Mouse (Mus musculus): ENCODE results near the gene Lrif1. TPM values are rescaled to one million over a fixed set of nuclear protein-coding genes. Genes with fewer than 3 reads are reported as not detected.
"Not testable (repeated sequence)": the region's sequence is repeated elsewhere in the genome, so short reads cannot be mapped to it uniquely, and the experiment has no call there.

Gene Lrif1
- total RNA-seq (2021): 10 to 100 TPM in 1 of 2 experiments, 1 to 10 TPM in 1; 9.4 to 10.8 TPM
- long read RNA-seq, experiment 1, transcript Lrif1-203 (3 exons, 1,669 nt): major isoform, 9 of 15 reads
- long read RNA-seq, experiment 1, partial matches to known transcripts: 1 of 15 reads
- long read RNA-seq, experiment 1, other reads (novel, unspliced or antisense): 4 of 15 reads
- long read RNA-seq, experiment 2, transcript Lrif1-203 (3 exons, 1,669 nt): major isoform, 5 of 7 reads
- long read RNA-seq, experiment 2, partial matches to known transcripts: 0 of 7 reads
- long read RNA-seq, experiment 2, other reads (novel, unspliced or antisense): 0 of 7 reads

- DNase-seq (ENCODE audit: low spot score): peak; percentile 10
Measured at GRCm38 (mm10) chr3:106684830-106685229, at the start of gene Lrif1. TSS of gene Lrif1 (plus strand) at chr3:106684987.

GRCm38 (mm10) chr3:106672811-106673210 lies 12.0 kb upstream of the Lrif1 start:
- not testable (repeated sequence) for DNase-seq (ENCODE audit: low spot score)

- no peak for DNase-seq (ENCODE audit: low spot score)
Measured at GRCm38 (mm10) chr3:106685381-106685780, 594 bp downstream of the Lrif1 start.

- DNase-seq (ENCODE audit: low spot score): peak; percentile 98
Measured at GRCm38 (mm10) chr3:106721397-106722027, 36.7 kb downstream of the Lrif1 start.

- DNase-seq (ENCODE audit: low spot score): peak; percentile 66
Measured at GRCm38 (mm10) chr3:106722028-106722945, 37.5 kb downstream of the Lrif1 start.

GRCm38 (mm10) chr3:106755898-106756297 lies 71.1 kb downstream of the Lrif1 start:
- no peak for DNase-seq (ENCODE audit: low spot score)

- no peak for DNase-seq (ENCODE audit: low spot score)
Measured at GRCm38 (mm10) chr3:106771834-106772233, 87.0 kb downstream of the Lrif1 start.

GRCm38 (mm10) chr3:106785130-106785529 lies 100.3 kb downstream of the Lrif1 start:
- no peak for DNase-seq (ENCODE audit: low spot score)

Other genes with a start within 250 kb of the Lrif1 start
- under 1 TPM; 0.07 to 0.24 TPM for gene Dennd2d, start 202.6 kb upstream of the Lrif1 start, total RNA-seq (2021)
- 100 to 1,000 TPM in 1 of 2 experiments, 10 to 100 TPM in 1; 93.7 to 103 TPM for gene Dram2, start 137.2 kb upstream of the Lrif1 start, total RNA-seq (2021)
- 10 to 100 TPM; 27.6 to 30.8 TPM for gene Cept1, start 137.2 kb upstream of the Lrif1 start, total RNA-seq (2021)
- under 1 TPM; 0.50 to 0.95 TPM for gene Cd53, start 105.2 kb downstream of the Lrif1 start, total RNA-seq (2021)
- gene Olfr266, start 141.3 kb downstream of the Lrif1 start, total RNA-seq (2021): not detected

Data from gastrocnemius, adult 18-20 months (tissue).